Mouse (Mus musculus): ENCODE measurements around the gene Lrrc75a. TPM values are rescaled to one million over a fixed set of nuclear protein-coding genes. Genes with fewer than 3 reads are reported as not detected.
A peak's percentile ranks its signal among the peaks of the same experiment; 100 is the strongest.

Gene Lrrc75a
- total RNA-seq, 2 experiments from 2014 or later = 15.7 to 16.5 TPM

DNA sequence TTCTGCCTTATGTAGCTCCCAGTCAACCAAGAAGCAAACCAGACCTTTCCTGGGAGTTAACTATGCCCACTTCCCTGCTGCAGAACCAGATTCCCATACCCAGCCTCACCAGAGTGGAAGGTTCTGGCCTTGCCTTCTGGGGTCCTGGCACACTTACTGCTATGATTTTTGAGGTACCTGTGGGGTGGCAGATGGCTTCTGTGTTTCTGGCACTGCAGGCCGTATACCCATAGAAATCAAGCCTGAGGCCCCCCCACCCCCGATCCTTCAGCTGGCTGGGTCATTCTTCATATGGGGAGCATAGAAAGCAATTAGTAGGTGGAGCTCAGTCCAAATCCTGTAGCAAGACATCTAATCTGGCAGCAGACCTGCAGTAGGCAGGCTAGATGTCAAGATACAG, 57.3 kb downstream of the Lrrc75a start:
- no peak for DNase-seq

DNA sequence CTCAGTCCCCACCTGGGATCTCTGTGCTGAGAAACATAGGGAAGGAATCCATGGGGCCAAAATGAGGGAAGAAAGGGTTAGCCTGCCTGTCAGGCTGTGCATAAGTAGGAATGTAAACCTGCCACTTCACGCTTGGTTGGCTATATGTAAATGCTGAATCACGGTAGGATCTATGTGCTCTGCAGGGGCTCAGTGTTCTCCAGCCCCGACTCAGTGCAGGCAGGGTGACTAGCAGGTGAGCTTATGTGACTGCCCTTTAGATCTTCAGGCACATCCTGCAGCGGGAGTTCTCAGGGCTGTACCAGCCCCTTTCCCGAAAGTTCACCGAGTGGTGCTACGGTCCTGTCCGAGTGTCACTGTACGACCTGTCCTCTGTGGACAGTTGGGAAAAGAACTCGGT, 58.9 kb downstream of the Lrrc75a start:
- DNase-seq = no peak

DNA sequence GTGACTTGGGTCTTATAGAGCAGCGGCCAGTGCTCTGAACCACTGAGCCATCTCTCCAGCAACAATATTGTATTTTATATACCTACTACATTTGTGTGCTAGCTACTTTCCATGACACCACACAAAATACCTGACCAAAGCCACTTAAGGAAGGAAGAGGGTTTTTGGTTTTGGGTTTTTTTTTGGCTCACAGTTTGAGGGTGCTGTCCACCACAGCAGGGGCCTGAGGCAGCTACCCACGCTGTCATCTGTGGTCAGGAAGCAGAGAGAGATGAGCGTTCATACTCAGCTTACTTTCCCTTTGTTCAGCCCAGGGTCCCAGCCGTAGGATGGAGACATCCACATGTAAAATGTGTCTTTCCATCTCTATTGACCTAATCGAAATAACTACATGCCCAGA, 61.3 kb downstream of the Lrrc75a start:
- no peak for DNase-seq

DNA sequence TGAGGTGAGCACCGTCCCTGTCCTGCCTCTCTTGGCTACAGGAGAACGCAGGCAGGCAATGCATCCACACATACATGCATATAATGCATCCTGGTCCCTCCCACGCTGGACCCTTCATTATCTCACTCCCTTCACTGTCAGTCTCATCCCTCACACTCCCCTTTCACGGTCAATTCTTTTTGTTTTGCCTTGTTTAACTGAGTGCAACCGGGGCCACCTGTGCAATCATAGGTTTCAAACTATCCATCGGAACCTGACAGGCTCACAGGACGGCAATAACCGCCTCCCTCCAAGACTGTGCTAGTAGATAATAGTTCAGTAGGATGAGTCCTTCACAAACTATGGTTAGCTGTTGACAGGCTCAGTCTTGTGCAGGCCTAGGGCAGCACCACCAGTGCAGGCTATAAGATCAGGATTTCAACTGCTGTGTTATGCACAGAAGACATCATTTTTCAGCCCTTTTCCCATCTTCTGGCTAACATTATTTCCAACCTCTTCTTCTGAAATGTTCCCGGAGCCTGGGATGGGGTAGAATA, 63.6 kb downstream of the Lrrc75a start:
- no peak for DNase-seq

DNA sequence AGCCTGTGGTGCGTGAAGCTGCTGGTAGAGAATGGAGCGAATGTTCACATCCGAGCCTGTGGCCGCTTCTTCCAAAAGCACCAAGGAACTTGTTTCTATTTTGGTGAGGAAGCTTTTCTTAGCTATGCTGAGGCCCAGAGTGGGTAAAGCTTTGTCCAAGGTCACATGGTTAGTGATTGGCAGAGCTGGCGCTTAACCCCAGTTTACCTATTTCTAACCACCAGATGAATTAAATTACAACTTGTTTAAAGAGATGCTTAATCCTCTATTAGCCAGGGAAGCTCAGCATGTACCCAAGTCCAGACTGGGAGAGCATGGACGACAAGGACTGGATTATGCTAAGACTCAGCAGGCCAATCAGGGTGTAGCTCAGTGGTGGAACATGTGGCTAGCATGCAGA, 65.3 kb downstream of the Lrrc75a start:
- no peak for DNase-seq

DNA sequence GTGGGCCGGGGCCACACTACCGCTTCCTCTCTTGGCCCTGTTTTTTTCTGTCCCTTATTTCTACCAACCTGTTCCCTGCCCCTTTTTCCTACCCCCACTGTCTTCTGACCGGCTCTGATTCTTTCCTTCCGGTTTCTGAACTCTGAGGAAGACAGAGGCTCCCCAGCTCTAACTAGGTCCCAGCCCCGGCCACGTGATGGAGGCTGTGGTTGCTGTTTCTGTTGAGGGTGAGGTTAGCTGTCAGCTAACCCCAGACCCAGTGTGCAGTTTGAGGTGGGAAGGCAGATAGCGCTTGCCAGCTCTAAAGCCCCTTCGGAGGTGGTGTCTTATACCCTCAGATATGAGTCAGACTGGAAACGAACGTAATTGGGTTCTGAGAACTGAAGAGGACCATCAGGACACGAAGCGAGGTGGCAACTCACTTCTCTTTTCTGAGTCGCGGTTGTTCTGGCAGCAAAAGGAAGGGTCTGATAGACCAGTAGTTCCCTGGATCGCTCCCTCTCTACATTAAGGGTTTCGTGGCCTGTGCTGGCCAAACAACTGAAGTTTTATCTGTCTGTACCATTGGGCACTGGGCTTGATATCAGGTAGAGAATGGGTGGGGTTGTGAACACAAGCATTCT, 71.7 kb downstream of the Lrrc75a start:
- no peak for DNase-seq

DNA sequence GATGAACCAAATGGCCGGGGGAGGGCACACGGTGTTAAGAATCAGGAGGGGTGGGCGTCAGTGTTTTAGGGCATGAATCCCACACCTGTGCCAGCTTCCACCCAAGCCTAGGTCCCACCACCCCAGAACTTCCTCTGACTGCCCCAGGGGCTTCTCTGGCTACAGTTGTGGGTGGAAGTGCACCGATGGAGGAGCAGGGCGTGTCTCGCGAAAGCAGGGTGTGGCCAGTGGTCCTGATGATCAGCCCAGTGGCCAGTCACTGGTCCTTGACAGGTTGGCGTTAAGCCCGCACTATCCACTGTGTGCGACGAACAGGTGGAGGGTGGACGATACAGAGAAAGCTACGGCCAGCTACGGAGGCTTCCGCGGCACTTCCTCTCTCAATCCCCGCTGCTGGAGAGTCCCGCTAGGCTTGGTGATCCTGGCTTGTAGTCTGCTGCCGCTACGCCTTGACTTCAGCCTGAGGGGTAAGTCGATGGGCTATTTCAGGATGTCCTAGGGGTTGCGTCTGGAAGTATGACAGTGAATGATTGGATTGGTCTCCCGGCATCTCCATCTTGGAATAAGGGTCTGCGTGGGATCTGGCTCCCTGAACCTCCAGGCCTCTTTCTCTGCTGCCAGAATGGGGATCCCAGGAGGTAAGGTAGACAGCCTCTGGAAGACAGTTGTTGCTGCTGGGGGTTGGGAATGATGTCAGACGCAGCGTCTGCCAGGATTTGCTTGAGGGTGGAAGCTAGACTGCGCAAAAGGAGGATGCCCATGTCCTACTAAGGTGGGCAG, 72.5 kb downstream of the Lrrc75a start:
- peak; percentile 47 for DNase-seq

DNA sequence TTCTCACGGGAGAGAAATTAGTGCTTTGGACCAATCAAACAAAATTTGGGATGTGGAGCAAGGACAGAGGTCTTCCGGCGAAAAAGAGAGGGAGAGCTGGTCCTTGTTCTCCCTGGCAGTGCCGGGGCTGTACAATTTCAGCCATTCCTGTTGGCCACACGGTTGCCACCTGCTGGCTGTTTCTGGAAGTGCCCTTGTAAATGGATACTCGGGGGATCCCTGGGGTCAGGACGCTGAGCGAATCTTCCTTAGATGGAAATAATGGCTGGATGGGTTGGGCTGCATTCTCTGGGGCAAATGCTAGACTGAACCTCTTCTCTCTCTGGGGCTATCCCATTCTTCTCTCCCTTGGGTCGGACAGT, 73.0 kb downstream of the Lrrc75a start:
- peak; percentile 93 for DNase-seq

DNA sequence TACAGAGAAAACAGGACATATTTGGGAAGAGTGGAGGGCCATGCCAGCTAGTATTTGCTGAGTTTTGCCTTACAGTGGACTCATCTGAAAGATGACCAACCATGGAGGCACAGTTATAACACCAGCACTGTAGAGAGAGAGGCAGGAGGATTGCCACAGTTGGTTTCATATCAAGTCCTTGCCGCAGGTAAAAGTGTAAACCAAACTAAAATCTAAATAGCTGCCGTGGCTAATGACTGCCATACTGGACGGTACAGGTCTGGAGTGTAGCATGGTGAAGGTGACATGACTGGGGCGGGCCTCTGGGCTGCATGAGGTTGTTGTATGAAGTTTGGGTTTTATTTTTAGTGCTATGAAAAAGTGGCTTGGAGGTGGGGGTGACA, 73.6 kb downstream of the Lrrc75a start:
- no peak for DNase-seq

DNA sequence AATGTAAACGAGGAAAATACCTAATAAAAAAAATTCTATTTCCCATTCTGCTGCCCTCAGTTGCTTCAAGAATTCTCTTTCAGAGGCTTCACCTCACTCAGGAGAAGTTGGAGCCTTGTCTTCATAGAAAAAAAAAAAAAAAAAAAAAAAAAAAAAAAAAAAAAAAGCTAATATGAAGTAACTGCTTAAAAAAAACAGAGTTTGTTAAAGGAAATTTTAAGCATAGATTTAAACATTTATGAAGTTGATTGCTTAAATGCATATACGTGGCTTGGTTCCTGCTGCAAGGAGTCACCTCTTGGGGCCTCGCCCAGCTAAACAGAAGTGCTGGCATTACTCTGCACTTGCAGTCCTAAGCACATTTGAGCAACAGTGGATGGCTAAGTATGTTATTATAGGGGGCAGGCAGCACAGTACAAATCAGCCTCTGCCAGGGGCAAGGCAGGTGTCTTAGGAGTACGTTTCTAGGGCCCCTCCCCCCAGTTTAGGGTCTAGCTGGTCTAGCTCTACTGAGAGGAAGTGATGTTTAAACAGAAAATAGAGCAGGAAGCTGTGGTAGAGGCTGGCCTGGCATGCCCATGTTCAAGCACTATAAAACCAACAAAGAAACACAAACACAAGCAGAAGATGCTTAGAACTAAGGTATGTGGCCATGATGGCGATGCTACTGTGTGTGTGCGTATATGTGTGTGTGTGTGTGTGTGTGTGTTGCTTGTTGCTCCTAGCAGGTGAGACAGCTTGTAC, 74.2 kb downstream of the Lrrc75a start, which contains the start of gene Trpv2:
TSS of gene Trpv2 (plus strand) at position 528 of the 744 bp plus-strand sequence.
- DNase-seq = no peak

DNA sequence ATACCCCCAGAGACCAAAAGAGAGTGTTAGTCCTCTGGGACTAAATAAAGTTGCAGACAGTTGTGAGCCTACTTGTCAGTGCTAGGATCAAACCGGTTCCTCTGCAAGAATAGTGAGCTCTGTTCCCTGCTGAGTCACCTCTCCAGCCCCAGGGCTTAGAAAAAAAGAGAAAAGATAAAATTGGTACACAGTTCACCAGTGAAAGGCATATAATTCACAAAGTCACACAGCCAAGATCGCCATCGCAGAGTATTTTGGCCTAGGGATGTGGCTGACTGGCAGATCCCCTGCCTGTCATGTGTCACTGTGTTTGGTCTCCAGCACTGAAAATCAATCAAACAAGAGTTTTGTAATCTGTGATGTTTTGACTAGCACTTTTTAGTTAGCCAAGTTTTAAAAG, 80.0 kb downstream of the Lrrc75a start:
- no peak for DNase-seq

DNA sequence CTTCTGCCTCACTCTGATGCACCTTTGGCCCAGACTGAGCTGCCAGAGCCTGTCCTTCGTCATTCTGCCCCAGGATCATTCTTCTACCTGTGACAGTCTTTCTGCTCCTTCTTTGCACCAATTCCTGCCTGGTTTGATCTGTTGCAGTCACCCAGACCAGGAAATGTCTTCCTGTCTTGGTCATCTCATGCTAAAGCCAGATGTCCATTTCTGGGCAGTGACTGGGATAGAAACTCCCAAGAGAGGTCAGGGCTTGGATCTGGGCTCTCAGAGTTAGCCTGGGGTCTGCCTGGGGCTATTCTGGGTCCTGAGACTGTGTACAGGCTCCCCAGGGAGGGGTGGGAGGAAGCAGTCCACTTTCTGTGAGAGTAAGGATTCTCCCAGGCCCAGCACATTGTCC, 82.1 kb downstream of the Lrrc75a start:
- no peak for DNase-seq

DNA sequence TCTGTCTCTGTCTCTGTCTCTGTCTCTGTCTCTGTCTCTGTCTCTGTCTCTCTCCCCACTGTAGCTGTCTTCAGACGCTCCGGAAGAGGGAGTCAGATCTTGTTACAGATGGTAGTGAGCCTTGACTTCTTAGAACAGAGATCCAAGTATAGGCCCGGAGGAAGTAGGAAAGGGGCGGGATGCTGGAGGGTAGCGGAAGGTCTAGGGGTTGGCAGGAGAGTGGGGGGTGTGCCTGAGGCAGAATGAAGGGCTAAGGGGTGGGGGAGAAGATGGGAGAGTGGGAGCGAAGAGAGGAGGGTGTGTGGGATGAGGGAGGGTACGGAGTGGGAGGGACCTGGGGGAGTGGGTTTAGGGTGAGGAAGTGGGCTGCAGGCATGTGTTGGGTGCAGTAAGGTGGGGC, 82.6 kb downstream of the Lrrc75a start:
- DNase-seq = no peak

DNA sequence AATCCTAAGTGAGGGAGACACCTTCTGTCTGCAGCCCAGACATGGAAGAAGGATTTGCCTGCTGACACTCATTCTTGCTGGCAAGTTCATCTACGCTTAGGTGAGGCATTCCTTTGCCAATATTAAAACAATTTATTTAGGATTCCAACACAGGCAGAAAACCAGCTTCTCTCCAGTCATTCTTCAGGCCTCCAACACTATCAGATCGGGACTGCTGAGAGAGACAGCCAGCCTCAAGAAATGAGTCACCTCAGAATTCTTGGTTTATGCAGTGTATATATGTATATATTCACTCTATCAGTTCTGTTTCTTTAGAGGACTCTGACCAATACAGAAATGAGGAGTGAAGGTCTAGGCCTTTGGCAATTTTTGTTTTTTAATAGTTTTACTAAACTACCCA, 84.7 kb downstream of the Lrrc75a start:
- DNase-seq = no peak

DNA sequence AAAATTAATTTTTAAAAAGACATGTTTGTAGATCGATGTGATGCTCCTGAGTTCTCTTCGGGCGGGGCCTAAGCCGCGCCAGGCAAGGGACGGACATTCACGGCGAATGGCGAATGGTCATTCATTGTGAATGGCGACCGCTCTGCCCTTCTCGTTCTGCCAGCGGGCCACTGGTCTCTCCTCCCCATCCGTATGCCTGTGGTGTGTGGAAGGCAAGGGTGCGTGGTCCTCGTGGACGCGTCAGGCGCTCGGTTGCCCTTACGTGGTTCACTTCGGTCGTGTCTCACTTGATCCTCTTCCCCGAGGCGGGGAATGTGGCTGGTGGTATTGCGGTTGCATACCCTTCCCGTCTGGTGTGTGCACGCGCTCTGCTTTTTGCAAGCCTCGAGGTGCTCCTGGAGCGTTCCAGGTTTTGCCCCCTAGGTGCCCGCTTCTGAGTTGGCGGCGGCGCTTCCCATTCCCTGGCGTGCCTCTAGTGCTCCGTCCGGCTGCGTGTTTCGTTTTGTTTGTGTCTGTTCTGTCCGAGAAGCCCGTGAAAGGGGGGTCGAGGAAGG, 87.8 kb downstream of the Lrrc75a start:
- no peak for DNase-seq

DNA sequence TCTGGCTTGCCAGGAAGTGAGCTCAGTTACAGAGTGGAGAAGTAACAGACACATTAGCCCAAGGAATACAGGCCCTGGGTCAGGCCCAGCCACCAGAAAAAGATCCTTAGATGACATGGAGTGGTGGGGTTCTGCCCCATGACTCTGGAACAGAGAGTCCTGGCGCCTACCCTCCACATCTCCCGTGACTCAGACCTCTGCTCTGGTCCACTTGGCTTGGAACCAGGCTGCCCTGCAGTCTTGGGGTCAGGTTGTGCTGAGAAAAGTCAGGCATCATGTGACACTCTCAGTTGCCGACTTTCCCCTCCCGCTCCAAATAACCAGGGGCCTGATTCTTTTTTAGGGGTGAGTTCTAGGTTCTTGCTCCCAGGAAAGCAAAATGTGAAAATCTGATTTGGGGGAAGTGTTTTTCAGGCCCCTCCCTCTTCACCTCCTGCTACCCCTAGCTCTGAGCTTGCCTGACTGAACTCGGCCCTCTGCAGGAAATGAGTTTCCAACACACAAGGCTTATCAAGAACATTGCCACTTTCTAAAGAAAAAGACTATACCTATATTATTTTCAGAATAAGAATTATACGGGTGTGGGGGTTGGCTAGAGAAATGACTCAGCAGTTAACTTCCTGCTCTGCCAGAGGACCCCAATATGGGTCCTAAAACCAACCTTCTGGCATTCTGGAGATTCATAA, 89.2 kb downstream of the Lrrc75a start:
- peak; percentile 46 for DNase-seq

DNA sequence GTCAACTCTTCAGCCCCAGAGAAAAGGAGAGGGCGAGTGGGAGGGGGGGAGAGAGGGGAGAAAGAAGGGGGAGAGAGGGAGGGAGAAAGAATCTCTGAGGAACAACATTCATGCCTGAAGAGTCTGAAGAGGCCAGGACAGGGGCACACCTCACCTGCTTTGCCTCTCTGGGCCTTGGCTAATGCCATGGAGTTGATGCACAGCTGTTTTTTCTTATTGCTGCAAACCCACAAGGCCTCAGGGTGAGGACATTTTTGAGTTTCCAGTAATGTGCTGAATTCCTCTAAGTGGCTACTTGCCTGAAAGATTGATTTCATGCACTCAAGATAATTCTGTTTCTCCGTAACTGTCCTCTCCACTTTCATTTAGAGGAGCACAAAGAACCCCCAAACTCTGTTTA, 90.2 kb downstream of the Lrrc75a start:
- DNase-seq = no peak

DNA sequence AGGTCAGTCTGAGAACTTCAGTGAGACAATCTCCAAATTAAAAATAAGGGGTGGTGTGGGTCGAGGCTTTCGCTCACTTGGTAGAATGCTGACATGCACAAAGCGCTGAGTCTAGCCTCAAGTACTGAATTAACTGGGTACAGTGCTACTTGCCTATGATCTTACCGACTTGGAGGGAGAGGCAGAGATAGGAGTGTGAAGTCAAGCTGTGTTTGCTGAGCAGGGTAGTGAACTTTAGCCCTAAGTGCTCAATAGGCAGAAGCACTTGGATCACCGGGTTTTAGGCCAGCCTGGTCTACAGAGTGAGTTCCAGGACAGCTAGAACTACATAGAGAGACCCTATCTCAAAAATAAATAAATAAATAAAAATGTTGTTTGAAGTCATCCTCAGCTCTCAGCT, 91.1 kb downstream of the Lrrc75a start:
- DNase-seq = no peak

DNA sequence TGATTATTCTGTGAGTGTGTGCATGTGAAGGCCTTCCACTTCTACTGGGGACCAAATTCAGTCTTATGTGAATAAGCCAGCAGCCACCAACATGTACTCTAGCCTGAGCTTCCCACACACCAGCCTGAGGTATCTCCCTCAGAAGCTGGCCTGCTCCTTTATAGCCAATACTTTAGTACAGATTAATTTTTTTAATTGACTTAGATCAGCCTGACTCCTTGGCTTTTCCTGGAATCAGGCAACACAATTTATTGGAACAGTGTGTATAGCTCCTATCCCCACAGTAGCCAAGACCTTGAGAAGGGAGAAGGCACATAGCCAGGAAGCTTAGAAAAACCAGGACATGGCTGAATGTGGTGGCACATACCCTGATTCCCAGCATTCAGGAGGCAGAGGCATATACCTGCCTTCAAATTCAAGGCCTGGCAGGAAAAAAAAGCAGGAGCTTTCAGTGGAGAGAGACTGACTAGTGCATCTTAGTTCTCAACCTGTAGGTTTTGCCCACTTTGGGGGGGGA, 92.4 kb downstream of the Lrrc75a start:
- no peak for DNase-seq

DNA sequence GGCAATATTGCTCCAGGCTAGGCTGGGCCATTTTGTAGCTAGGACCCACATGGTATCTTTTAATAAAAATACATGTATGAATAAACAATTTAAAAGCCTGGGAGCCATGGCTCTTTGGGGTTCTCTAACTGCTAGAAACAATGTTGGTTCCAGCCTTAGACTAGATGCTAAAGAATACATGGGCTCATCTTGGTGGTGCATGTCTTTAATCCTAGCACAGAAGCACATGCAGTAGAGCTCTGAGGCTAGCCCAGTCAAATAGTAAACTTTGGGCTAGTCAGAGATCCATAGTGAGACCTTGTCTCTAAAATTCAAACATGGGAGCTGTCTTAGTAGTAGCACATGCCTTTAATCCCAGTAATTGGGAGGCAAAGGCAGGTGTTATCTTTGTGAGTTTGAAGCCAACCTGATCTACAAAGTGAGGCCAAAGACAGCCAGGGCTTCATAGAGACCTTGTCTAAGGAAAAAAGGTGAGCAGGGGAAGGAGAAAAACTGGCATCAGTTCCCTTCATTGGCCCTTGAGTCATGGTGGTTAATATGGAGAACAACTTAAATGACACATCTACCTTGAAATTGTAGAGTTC, 93.3 kb downstream of the Lrrc75a start:
- DNase-seq = no peak

All from heart, postnatal 4 days (tissue).